Mouse (Mus musculus) liver, embryonic 14.5 days (tissue): ENCODE results near the gene Dtl.

ENCODE experiments used
- CTCF ChIP-seq: IDR thresholded peaks from 2 replicates; pipeline ENCODE4 v1.5.1; 2016; ENCODE audit warnings: antibody characterized with exemption, low read depth, control low read depth
- EP300 ChIP-seq: IDR thresholded peaks from 2 replicates; pipeline ENCODE4 v1.6.1; 2016; ENCODE audit warnings: antibody characterized with exemption, low read depth

GRCm38 (mm10) chr1:191511503-191511902 is 63.8 kb downstream of the Dtl start:
- TF ChIP-seq CTCF (no peak), EP300 (no peak)
